Mouse (Mus musculus) intestine, embryonic 15.5 days (tissue): ENCODE data around the gene Hivep2. TPM values are rescaled to one million over a fixed set of nuclear protein-coding genes. Genes with fewer than 3 reads are reported as not detected.

Experiments used
- ATAC-seq: fragments of 200-750 bp; cut with Nextera tagmentation; 2 replicates; pipeline ENCODE4 v1.8.0; 2017; ENCODE audit warnings: moderate TSS enrichment, moderate library complexity
- H3K27ac ChIP-seq: fragments of 300-500 bp; sonication (generic); 2 replicates; pipeline ENCODE4 v1.5.1; 2015; ENCODE audit warnings: mild to moderate bottlenecking, inconsistent platforms
- H3K27me3 ChIP-seq: fragments of 300-500 bp; sonication (generic); replicated peaks from 2 replicates; pipeline ENCODE4 v1.6.1; 2015; ENCODE audit warnings: inconsistent platforms
- H3K36me3 ChIP-seq: fragments of 300-500 bp; sonication (generic); 2 replicates; pipeline ENCODE4 v1.6.1; 2015; ENCODE audit warnings: inconsistent platforms
- H3K4me1 ChIP-seq: fragments of 300-500 bp; sonication (generic); replicated peaks from 2 replicates; pipeline ENCODE4 v1.6.1; 2015; ENCODE audit warnings: inconsistent platforms
- H3K4me2 ChIP-seq: fragments of 300-500 bp; sonication (generic); replicated peaks from 2 replicates; pipeline ENCODE4 v1.6.1; 2015; ENCODE audit warnings: mild to moderate bottlenecking, inconsistent platforms
- H3K4me3 ChIP-seq: fragments of 300-500 bp; sonication (generic); replicated peaks from 2 replicates; pipeline ENCODE4 v1.5.1; 2015; ENCODE audit warnings: inconsistent platforms
- H3K9ac ChIP-seq: fragments of 300-500 bp; sonication (generic); 2 replicates; pipeline ENCODE4 v1.6.1; 2015; ENCODE audit warnings: inconsistent platforms
- H3K9me3 ChIP-seq: fragments of 300-500 bp; sonication (generic); 2 replicates; pipeline ENCODE4 v1.6.1; 2016; ENCODE audit warnings: inconsistent platforms
- WGBS: fragments of 180-500 bp; shearing (Covaris S2); methylation state at CpG from one replicate; pipeline ENCODE4 v1.1.7; 2015; 5-methylcytosine and 5-hydroxymethylcytosine counted together
- polyA plus RNA-seq: library from polyadenylated mRNA; unstranded; fragments of >200 nt; fragmentation: Nextera tagmentation; extraction: Ambion mirVana; gene quantifications from 2 replicates; pipeline ENCODE4 v1.2.1, GENCODE M21; 2015

The Hivep2 gene
- polyA plus RNA-seq, 1 experiment from 2014 or later: 5.2 TPM

- Histone ChIP-seq H3K4me1 (no peaks in the 10 kb centered on the region), H3K9me3 (no peaks in the 10 kb centered on the region), H3K36me3 (no peaks in the 10 kb centered on the region), H3K27me3 (no peaks in the 10 kb centered on the region), H3K4me2 (no peak overlapping the region), H3K27ac (no peak overlapping the region), H3K4me3 (no peak overlapping the region), H3K9ac (no peak overlapping the region)
- WGBS: 84% methylated on average over 7 of the region's 7 CpGs
- ATAC-seq: no peak
Measured at GRCm38 (mm10) chr10:14034790-14035189, 68.9 kb downstream of the Hivep2 start.

- no peak for ATAC-seq
- Histone ChIP-seq H3K9me3 (no peaks in the 10 kb centered on the region), H3K4me3 (no peak overlapping the region), H3K9ac (no peak overlapping the region), H3K36me3 (no peaks in the 10 kb centered on the region), H3K4me2 (no peak overlapping the region), H3K4me1 (no peaks in the 10 kb centered on the region), H3K27ac (no peak overlapping the region), H3K27me3 (no peaks in the 10 kb centered on the region)
- WGBS: 65% methylated on average over 5 of the region's 5 CpGs
Measured at GRCm38 (mm10) chr10:14035607-14036006, 69.7 kb downstream of the Hivep2 start.

GRCm38 (mm10) chr10:14036472-14036871 is 70.6 kb downstream of the Hivep2 start:
- no peaks in the 10 kb centered on the region for H3K9me3 ChIP-seq
- ATAC-seq: no peak
- H3K27ac ChIP-seq: no peak overlapping the region
- no peak overlapping the region for H3K4me3 ChIP-seq
- H3K9ac ChIP-seq: no peak overlapping the region
- H3K4me1 ChIP-seq: no peaks in the 10 kb centered on the region
- no peak overlapping the region for H3K4me2 ChIP-seq
- no peaks in the 10 kb centered on the region for H3K27me3 ChIP-seq
- H3K36me3 ChIP-seq: no peaks in the 10 kb centered on the region
- 68% methylated on average over 6 of the region's 6 CpGs for WGBS

- H3K4me2 ChIP-seq: no peak overlapping the region
- no peak overlapping the region for H3K9ac ChIP-seq
- H3K36me3 ChIP-seq: no peaks in the 10 kb centered on the region
- WGBS: 84% methylated on average over 7 of the region's 7 CpGs
- no peaks in the 10 kb centered on the region for H3K9me3 ChIP-seq
- no peak overlapping the region for H3K4me3 ChIP-seq
- H3K27me3 ChIP-seq: no peaks in the 10 kb centered on the region
- H3K27ac ChIP-seq: no peak overlapping the region
- no peaks in the 10 kb centered on the region for H3K4me1 ChIP-seq
- ATAC-seq: no peak
Measured at GRCm38 (mm10) chr10:14037977-14038489, 72.2 kb downstream of the Hivep2 start.

- H3K4me2 ChIP-seq: no peak overlapping the region
- H3K27ac ChIP-seq: no peak overlapping the region
- H3K9ac ChIP-seq: no peak overlapping the region
- H3K4me3 ChIP-seq: no peak overlapping the region
- 80% methylated on average over 9 of the region's 9 CpGs for WGBS
- H3K27me3 ChIP-seq: no peaks in the 10 kb centered on the region
- H3K9me3 ChIP-seq: no peaks in the 10 kb centered on the region
- no peak for ATAC-seq
- H3K4me1 ChIP-seq: no peaks in the 10 kb centered on the region
- H3K36me3 ChIP-seq: no peaks in the 10 kb centered on the region
Measured at GRCm38 (mm10) chr10:14040716-14041470, 75.0 kb downstream of the Hivep2 start.

- H3K27ac ChIP-seq: no peak overlapping the region
- H3K4me2 ChIP-seq: no peak overlapping the region
- no peaks in the 10 kb centered on the region for H3K27me3 ChIP-seq
- no peak overlapping the region for H3K9ac ChIP-seq
- WGBS: 60% methylated on average over 5 of the region's 5 CpGs
- no peaks in the 10 kb centered on the region for H3K4me1 ChIP-seq
- no peaks in the 10 kb centered on the region for H3K9me3 ChIP-seq
- no peak for ATAC-seq
- H3K36me3 ChIP-seq: no peaks in the 10 kb centered on the region
- H3K4me3 ChIP-seq: no peak overlapping the region
Measured at GRCm38 (mm10) chr10:14041606-14042005, 75.7 kb downstream of the Hivep2 start.

GRCm38 (mm10) chr10:14042539-14043348 is 76.9 kb downstream of the Hivep2 start:
- Histone ChIP-seq H3K27ac (no peak overlapping the region), H3K9me3 (no peaks in the 10 kb centered on the region), H3K36me3 (no peaks in the 10 kb centered on the region), H3K4me3 (no peak overlapping the region), H3K4me1 (peaks cover 5% of the 10 kb centered on the region; the same call in 1 of the 2 replicates), H3K27me3 (no peaks in the 10 kb centered on the region), H3K9ac (no peak overlapping the region), H3K4me2 (no peak overlapping the region)
- WGBS: 83% methylated on average over 12 of the region's 12 CpGs
- ATAC-seq: no peak

GRCm38 (mm10) chr10:14043349-14043710 is 77.5 kb downstream of the Hivep2 start:
- WGBS: 90% methylated on average over 4 of the region's 4 CpGs

GRCm38 (mm10) chr10:14044046-14044782 is 78.3 kb downstream of the Hivep2 start:
- Histone ChIP-seq H3K27me3 (no peaks in the 10 kb centered on the region), H3K4me3 (no peak overlapping the region), H3K36me3 (no peaks in the 10 kb centered on the region), H3K27ac (no peak overlapping the region), H3K9ac (no peak overlapping the region), H3K4me1 (peaks cover 15% of the 10 kb centered on the region), H3K9me3 (no peaks in the 10 kb centered on the region), H3K4me2 (no peak overlapping the region)
- no peak for ATAC-seq
- 47% methylated on average over 14 of the region's 14 CpGs for WGBS

More at GRCm38 (mm10) chr10:14043349-14043710, 77.5 kb downstream of the Hivep2 start:
- H3K9me3 ChIP-seq: no peaks in the 10 kb centered on the region
- no peaks in the 10 kb centered on the region for H3K27me3 ChIP-seq
- H3K4me1 ChIP-seq: peaks cover 11% of the 10 kb centered on the region
- ATAC-seq: no peak
- H3K9ac ChIP-seq: no peak overlapping the region
- no peak overlapping the region for H3K27ac ChIP-seq
- no peak overlapping the region for H3K4me3 ChIP-seq
- no peak overlapping the region for H3K4me2 ChIP-seq
- no peaks in the 10 kb centered on the region for H3K36me3 ChIP-seq

- Histone ChIP-seq H3K4me2 (no peak overlapping the region), H3K27ac (no peak overlapping the region), H3K4me3 (no peak overlapping the region), H3K9me3 (no peaks in the 10 kb centered on the region), H3K4me1 (peaks cover 15% of the 10 kb centered on the region), H3K27me3 (no peaks in the 10 kb centered on the region), H3K9ac (no peak overlapping the region), H3K36me3 (no peaks in the 10 kb centered on the region)
- WGBS: 80% methylated on average over 5 of the region's 5 CpGs
- ATAC-seq: no peak
Measured at GRCm38 (mm10) chr10:14044783-14045392, 79.0 kb downstream of the Hivep2 start.

GRCm38 (mm10) chr10:14045745-14046144 is 79.9 kb downstream of the Hivep2 start:
- H3K9ac ChIP-seq: no peak overlapping the region
- H3K4me1 ChIP-seq: peaks cover 15% of the 10 kb centered on the region
- 40% methylated on average over 4 of the region's 4 CpGs for WGBS
- no peak overlapping the region for H3K27ac ChIP-seq
- H3K27me3 ChIP-seq: no peaks in the 10 kb centered on the region
- no peaks in the 10 kb centered on the region for H3K9me3 ChIP-seq
- no peak for ATAC-seq
- H3K36me3 ChIP-seq: no peaks in the 10 kb centered on the region
- no peak overlapping the region for H3K4me3 ChIP-seq
- no peak overlapping the region for H3K4me2 ChIP-seq
